Comparison of ENCODE assay signal across 18 mouse cellular contexts in genomic region chr5:67863950-67864391, GRCm38 (mm10). TPM values are rescaled to one million over a fixed set of nuclear protein-coding genes. Genes with fewer than 3 reads are reported as not detected.
DNase-seq lines count a peak whose midpoint lies in the region; ATAC-seq lines count a peak whose summit lies in the region.
"Had no signal": no experiment of that assay in that cellular context is flagged by ENCODE, and none has a peak within 500 bp of the region (broad histone marks: within the 10 kb centered on the region; RNA-seq: fewer than 3 reads in every experiment).

No protein-coding gene starts in this region.

- ATAC-seq in hindbrain, embryonic 12.5 days (ENCODE audit: low FRiP score) = 0 out of 2 replicates have a peak, but pooled peaks have one; percentile 19
- ATAC-seq in hindbrain, embryonic 13.5 days (ENCODE audit: low FRiP score) = no peak
- 0 out of 2 replicates have a peak, but pooled peaks have one; percentile 47 for ATAC-seq in forebrain, embryonic 16.5 days

- no peaks in the 10 kb centered on the region for H3K27me3 ChIP-seq in hindbrain, embryonic 12.5 days
- no peaks in the 10 kb centered on the region for H3K27me3 ChIP-seq in hindbrain, embryonic 13.5 days
- H3K27me3 ChIP-seq in embryonic facial prominence, embryonic 10.5 days (replicated peaks; ENCODE audit: low read depth, poor library complexity, severe bottlenecking) = no peaks in the 10 kb centered on the region
- H3K27me3 ChIP-seq in forebrain, embryonic 16.5 days (replicated peaks; ENCODE audit: control insufficient read depth, insufficient read depth, low read length) = no peaks in the 10 kb centered on the region
- no peaks in the 10 kb centered on the region for H3K27me3 ChIP-seq in megakaryocyte, embryonic 14.5 days (replicated peaks)

- no peak overlapping the region for H3K27ac ChIP-seq in hindbrain, embryonic 12.5 days
- no peak overlapping the region for H3K27ac ChIP-seq in hindbrain, embryonic 13.5 days
- H3K27ac ChIP-seq in embryonic facial prominence, embryonic 10.5 days (replicated peaks) = no peak overlapping the region
- no peak overlapping the region for H3K27ac ChIP-seq in forebrain, embryonic 16.5 days (ENCODE audit: low read length)
- H3K27ac ChIP-seq: liver, embryonic 14.5 days had no signal

- peak; percentile 21 for DNase-seq in embryonic facial prominence, embryonic 10.5 days (ENCODE audit: low spot score)
- DNase-seq in ovary, adult 18-20 months (ENCODE audit: low spot score) = no peak
- DNase-seq in kidney, postnatal 14 days = no peak
- DNase-seq in right cerebral cortex, postnatal 25 days = no peak
- DNase-seq: cerebellum, adult 11-12 months; embryo, embryonic 11 days; heart, adult 18-20 months; layer of hippocampus, adult 9-11 months; left cerebral cortex, postnatal 4 days; right cerebral cortex, postnatal 4 days; thymus, postnatal 4 days had no signal

- H3K36me3 ChIP-seq in hindbrain, embryonic 12.5 days = no peaks in the 10 kb centered on the region
- H3K36me3 ChIP-seq in hindbrain, embryonic 13.5 days = no peaks in the 10 kb centered on the region
- H3K36me3 ChIP-seq in embryonic facial prominence, embryonic 10.5 days (replicated peaks) = no peaks in the 10 kb centered on the region
- no peaks in the 10 kb centered on the region for H3K36me3 ChIP-seq in forebrain, embryonic 16.5 days (ENCODE audit: control insufficient read depth, insufficient read depth)
- peaks cover 2% of the 10 kb centered on the region for H3K36me3 ChIP-seq in megakaryocyte, embryonic 14.5 days (replicated peaks; ENCODE audit: low read length)
- H3K36me3 ChIP-seq: G1E had no signal

- H3K9ac ChIP-seq in hindbrain, embryonic 12.5 days = no peak overlapping the region
- H3K9ac ChIP-seq in hindbrain, embryonic 13.5 days = no peak overlapping the region
- H3K9ac ChIP-seq in forebrain, embryonic 16.5 days (replicated peaks; ENCODE audit: low read depth, low read length) = no peak overlapping the region
- H3K9ac ChIP-seq: liver, embryonic 14.5 days had no signal

- WGBS in hindbrain, embryonic 12.5 days = 43% methylated on average over 10 of the region's 10 CpGs
- 36% methylated on average over 10 of the region's 10 CpGs for WGBS in hindbrain, embryonic 13.5 days
- whole genome bisulfite sequencing in embryonic facial prominence, embryonic 10.5 days = 55% methylated on average over 10 of the region's 10 CpGs
- WGBS in forebrain, embryonic 16.5 days = 16% methylated on average over 10 of the region's 10 CpGs

- H3K4me2 ChIP-seq in hindbrain, embryonic 12.5 days (replicated peaks) = no peak overlapping the region; the same call in 1 of the 2 replicates
- no peak overlapping the region for H3K4me2 ChIP-seq in hindbrain, embryonic 13.5 days
- peak overlapping the region; percentile 1; the same call in 1 of the 2 replicates for H3K4me2 ChIP-seq in forebrain, embryonic 16.5 days (ENCODE audit: low read length)

- no peaks in the 10 kb centered on the region for H3K4me1 ChIP-seq in hindbrain, embryonic 12.5 days
- peaks cover 11% of the 10 kb centered on the region; the same call in 1 of the 2 replicates for H3K4me1 ChIP-seq in hindbrain, embryonic 13.5 days (replicated peaks)
- H3K4me1 ChIP-seq in embryonic facial prominence, embryonic 10.5 days = peaks cover 2% of the 10 kb centered on the region; the same call in 1 of the 2 replicates
- H3K4me1 ChIP-seq in forebrain, embryonic 16.5 days (replicated peaks; ENCODE audit: control insufficient read depth, insufficient read depth, low read length) = 0 out of 2 replicates have a peak, but pooled peaks cover 5% of the 10 kb centered on the region
- H3K4me1 ChIP-seq in megakaryocyte, embryonic 14.5 days = peaks cover 62% of the 10 kb centered on the region

- H3K4me3 ChIP-seq in hindbrain, embryonic 12.5 days = no peak overlapping the region
- no peak overlapping the region for H3K4me3 ChIP-seq in hindbrain, embryonic 13.5 days
- no peak overlapping the region for H3K4me3 ChIP-seq in embryonic facial prominence, embryonic 10.5 days
- H3K4me3 ChIP-seq in forebrain, embryonic 16.5 days (replicated peaks; ENCODE audit: low read length) = no peak overlapping the region
- peak overlapping the region; percentile 53 for H3K4me3 ChIP-seq in megakaryocyte, embryonic 14.5 days (replicated peaks)

- no peaks in the 10 kb centered on the region for H3K9me3 ChIP-seq in hindbrain, embryonic 12.5 days (replicated peaks)
- H3K9me3 ChIP-seq in hindbrain, embryonic 13.5 days = no peaks in the 10 kb centered on the region
- no peaks in the 10 kb centered on the region for H3K9me3 ChIP-seq in embryonic facial prominence, embryonic 10.5 days
- no peaks in the 10 kb centered on the region for H3K9me3 ChIP-seq in forebrain, embryonic 16.5 days (ENCODE audit: control insufficient read depth, low read length)
- no peaks in the 10 kb centered on the region for H3K9me3 ChIP-seq in megakaryocyte, embryonic 14.5 days
- H3K9me3 ChIP-seq: G1E had no signal

RNA-seq across cellular contexts. Expression of gene Atp8a1, which starts 16.7 kb away (rescaled TPM):
- polyA plus RNA-seq in hindbrain, embryonic 12.5 days (2016; fragmentation: Nextera tagmentation; extraction: Ambion mirVana) = 34.0 and 37.3 TPM in 2 replicates
- polyA plus RNA-seq in hindbrain, embryonic 13.5 days (2015; fragmentation: Nextera tagmentation; extraction: Ambion mirVana) = 43.8 and 44.7 TPM in 2 replicates
- 9.2 and 9.7 TPM in 2 replicates for polyA plus RNA-seq in embryonic facial prominence, embryonic 10.5 days (2016; fragmentation: Nextera tagmentation; extraction: Ambion mirVana)
- 41.5 and 43.7 TPM in 2 replicates for polyA plus RNA-seq in forebrain, embryonic 16.5 days (2015; fragmentation: Nextera tagmentation; extraction: Ambion mirVana)
- polyA plus RNA-seq in megakaryocyte, embryonic 14.5 days (2012; ENCODE audit: insufficient read depth, low replicate concordance) = 39.1 and 107 TPM in 2 replicates
- polyA plus RNA-seq: C2C12 had no signal
